Mouse (Mus musculus): ENCODE results near the gene Slc41a2.
"Not testable (repeated sequence)": the region's sequence is repeated elsewhere in the genome, so short reads cannot be mapped to it uniquely, and the experiment has no call there.

Gene Slc41a2

DNA sequence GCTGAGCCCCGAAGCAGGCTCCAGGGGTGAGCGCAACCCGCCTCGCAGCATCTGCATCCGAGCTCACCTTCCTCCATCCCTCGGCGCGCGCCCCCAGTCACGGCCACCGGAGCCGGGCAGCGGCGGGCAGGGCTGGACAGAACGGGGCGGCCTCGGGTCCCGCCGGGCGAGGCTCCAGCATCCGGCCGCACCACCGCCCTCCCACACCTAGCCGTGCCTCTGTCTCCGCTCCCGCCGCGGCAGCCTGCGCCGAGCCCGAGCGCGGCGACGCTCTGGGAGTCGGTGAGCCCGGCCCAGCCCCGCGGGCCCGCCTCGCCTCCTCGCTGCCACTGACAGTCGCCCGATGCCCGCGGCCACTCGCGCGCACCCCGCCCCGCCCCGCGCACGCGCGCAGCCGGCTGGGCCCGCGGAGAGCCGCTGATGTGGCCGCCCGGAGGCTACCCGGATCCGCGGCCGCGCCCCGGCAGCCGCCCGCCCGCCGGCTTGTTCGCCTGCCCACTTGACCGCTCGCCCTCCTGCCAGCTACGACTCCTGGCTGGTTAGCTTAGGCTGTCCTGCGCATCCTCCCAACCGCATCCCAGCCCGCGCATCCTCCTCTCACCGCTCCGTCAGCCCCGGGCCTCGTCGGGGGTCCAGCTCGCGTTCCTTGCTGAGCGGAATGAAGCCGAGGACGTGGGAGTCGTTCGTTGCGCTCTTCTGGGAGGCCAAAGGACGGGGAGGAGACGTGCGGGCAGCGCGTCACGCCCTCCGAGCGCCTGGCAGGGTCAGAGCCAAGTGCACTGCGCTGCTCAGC lies at the start of gene Slc41a2:
Gene Slc41a2, minus strand, starts transcription at position 724 of the 793 bp plus-strand sequence.
- DNase-seq (ENCODE audit: low read depth, low spot score) = peak; percentile 27

DNA sequence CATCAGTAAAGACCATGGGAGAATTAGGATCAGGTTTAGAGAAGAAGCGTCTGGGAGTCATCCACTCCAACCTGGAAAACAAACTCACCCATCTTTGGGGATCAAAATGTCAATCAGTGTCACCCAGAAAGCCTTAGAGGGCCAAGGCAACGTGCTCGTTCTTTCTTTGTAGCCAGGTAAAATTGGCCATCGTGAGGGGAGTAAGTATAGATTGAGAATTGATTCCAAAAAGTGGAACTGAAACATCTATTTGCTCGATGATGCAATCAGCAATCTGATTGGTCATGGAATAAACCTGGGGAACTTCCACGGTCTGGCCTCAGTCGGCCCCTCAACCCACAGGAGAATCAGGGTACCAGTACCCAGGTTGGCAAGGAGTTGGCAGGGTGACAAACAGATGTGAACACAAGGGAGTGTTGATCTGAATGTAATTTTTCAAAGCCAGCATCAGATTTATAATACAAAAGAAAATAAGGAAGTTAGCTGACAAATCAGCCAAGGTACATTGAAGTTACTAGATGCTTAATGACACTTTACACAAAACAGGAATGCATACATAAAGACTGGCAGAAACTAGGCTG lies 47.7 kb upstream of the Slc41a2 start:
- DNase-seq (ENCODE audit: low read depth, low spot score) = no peak

DNA sequence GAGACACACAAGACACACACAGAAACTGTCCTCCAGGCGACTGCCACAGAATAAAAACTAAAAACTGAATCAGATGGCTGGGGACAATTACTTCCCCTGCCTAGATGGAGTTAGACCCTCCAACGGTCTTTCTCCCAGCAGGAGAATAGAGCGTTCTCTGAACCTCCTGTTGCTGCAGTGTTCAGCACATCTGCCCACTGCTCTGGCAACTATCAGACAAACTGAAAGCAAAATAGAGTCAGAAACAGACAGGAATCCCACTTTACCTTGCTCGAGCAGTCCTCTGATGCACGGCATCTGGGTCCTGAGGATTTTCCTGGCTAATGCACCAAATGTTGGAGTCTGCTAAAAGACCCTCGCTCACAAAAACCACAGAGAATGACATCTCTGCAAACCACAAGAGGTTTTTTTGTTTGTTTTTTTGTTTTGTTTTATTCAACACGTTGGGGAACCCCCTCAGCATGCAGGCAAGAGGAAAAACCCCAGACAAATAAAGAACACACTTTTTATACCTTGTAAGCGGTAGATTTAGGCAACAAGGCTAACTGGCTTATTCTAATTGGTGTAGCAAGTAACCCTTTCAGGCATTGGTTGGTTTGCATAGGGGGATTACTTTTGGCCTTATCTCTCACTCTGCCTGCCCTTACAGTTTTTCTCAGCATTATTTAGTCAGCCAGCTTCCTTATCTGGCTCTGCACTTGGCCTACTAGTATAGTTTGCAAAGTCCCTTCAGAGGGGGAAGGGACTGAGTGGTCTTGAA lies 47.0 kb upstream of the Slc41a2 start:
- no peak for DNase-seq (ENCODE audit: low read depth, low spot score)

DNA sequence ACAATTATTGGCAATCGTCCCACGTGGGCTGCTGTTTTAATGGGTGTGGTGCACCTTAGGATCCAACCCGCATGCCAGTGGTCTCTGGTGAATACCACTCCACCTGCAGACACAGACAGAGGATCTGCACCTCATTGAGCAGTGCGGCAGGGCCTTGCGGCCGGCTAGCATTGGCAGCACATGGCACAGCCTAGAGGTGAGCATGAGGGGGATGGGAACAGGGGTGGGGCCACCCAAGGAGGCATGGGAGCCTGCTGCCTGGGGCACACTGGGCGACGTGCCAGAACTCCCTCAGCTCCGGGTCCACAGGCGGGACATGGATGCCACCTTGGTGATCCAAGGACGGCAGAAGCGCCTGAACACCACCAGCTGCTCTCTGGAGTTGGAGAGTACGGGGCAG lies 46.2 kb upstream of the Slc41a2 start:
- DNase-seq (ENCODE audit: low read depth, low spot score) = no peak

DNA sequence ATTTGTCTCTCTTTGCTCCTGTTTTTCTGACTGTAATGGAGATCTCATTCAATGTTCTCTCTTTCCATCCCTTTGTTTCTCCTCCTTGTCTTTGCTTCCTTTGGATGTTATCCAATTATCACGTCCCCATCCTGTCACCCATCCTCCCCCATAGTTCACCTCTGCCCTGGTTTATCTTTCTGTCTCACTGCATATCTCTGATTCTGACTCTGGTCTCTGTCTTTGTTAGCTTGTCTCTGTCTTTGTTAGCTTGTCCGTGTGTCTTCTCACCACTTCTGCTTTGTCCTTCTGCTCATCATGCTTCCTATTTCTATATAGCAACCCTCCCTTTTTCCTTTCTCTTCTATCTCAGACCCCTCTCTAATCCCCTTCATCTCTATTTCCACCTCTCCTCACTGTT lies 45.3 kb upstream of the Slc41a2 start:
- DNase-seq (ENCODE audit: low read depth, low spot score) = no peak

DNA sequence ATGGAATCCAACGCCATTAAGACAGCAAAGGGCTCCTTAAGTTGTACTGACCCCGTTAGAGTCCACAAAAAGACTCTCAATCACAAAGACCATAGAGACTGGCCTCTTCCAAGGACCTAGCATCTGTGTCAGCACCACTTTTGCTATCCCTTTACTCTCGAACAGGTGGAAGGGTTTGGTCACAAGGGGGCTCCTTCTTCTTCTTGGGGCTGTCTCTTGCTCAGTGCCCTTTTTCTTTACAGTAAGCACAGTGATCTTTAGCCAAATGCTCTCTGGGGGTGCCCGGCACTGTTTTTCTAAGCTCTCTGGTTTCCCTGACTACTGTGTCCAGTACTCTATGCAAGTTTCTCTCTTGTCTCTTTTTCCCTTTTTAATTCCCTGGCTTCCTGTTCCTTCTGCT lies 44.8 kb upstream of the Slc41a2 start:
- DNase-seq (ENCODE audit: low read depth, low spot score) = no peak

DNA sequence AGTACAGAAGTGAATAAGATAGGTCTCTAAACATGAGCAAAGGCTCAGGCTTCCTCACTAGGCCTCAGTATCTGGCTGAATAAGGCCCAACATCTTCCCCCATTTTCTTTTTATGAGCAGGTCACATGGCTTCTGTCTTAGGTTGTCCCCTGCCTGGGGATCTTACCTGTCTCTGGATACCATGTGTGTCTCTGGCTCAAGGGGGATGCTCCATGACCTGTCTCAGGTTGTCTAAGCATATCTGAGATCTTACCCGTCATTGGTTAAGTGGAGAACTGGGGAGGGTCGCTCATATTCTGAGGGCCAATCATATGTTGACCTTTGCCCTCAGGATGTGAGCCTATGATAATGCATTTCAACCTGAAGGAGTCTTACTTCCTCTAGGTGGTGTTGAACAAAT lies 42.8 kb upstream of the Slc41a2 start:
- DNase-seq (ENCODE audit: low read depth, low spot score) = no peak

DNA sequence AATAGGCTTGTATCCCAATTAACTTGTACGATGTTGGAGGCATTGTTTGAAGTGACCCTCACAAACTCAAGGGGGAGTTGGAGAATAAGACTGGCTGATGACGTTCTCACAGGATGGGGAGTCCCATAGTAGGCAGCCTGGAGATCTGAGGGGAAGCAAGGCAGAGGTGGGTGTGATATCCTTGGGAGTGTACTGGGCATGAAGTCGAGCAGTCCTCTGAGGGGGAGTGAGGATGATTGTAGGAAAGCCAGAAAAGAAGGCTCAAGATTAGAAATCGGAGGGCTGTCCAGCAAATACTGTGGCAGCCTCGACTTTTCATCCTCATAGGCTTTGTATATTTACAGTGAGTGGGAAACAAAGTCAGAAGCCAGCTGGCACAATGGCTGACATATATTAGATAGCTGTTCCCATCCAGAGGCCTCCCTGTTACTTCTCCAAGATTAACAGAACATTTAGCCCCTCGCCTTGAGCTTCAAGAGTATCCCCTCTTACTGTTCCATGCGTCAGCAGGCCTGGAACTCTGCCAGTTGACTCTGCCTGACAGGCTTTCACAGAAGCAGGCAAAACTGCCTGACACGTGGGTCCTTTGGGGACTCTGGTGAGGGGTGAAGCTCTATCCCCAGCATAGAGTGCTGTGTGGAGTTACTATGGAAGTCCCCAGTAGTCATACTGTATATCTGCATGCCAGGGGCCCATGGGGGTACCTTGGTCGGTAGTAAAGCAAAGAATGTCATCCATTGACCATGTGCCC lies 40.6 kb upstream of the Slc41a2 start:
- no peak for DNase-seq (ENCODE audit: low read depth, low spot score)

DNA sequence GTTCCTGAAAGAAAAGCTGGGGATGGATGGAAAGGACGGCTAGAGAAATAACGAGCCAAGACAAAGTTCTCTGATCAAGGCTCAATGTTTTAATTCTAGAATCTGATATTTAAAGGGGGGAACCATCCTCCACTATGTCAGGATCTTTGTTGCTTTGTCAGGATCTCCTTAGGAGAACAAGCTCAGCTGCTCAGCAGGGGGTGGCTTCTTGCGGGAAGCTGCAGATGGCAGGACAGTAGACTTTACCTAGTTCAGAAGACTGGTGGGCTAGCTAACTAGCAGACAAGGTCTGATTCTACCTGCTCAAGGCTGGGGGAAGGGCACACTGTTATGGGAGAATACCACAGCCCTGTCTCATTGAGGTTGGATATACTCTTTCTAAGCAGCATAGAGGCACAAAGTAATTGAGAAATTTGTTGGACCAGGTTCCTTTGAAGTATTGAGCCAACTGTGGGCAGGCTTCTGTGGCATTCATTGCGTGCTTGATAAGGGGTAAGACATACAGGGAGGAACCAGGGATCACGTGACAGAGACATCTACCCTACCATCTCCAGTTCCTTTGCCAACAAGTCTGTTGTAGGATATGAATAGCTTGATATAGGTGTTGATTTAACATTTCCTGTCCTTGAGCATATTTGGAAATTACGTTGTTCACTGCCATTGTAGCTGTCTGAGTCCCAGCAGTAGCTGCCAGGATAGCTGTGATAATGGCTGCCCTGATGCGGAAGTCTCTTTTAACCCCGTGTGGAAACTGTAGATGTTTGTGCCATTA lies 39.4 kb upstream of the Slc41a2 start:
- no peak for DNase-seq (ENCODE audit: low read depth, low spot score)

DNA sequence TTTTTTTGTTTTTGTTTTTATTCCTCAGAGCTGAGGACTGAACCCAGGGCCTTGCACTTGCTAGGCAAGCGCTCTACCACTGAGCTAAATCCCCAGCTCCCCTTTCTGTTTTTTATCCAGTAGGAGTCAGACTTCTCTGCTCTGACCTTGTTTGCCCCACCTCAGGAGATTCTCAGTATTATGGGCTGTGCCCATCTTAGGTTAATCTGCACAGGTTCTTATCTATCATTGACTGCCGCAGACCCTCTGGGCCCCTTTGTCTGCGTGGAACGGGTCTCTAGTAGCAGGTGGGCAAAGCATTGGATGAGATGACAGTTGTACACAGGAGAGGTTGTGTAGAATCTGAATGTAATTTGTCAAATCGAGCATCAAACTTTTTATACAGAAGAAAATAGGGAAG lies 37.8 kb upstream of the Slc41a2 start:
- not testable (repeated sequence) for DNase-seq (ENCODE audit: low read depth, low spot score)

DNA sequence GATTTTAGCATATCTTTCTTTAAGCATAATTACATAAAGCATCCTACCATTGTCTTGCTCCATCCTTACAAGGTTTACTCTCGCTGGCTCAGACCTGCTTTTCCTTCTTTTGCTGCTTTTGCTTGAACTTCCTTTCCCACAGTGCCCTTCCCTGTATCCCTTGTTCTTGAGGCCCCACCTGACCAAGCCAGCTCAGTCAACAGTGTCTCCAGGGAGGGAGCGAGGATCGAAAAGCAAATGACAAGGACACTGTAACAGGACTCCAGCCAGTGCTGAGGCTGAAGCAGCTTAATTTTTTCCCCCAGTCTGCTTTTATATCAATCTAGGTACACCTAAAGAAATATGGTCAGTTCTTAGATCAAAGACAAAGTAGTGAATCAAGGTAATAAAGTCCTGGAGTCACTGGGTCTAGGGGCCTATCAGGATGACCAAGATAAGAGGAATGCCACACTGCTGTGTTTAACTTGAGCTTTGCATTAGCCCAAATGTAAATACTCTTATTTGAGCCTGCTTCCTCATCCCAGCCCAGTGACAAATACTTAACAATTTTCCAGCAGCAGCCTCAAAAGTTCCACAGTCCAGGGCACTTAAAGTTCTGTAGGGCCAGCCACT lies 36.5 kb upstream of the Slc41a2 start:
- no peak for DNase-seq (ENCODE audit: low read depth, low spot score)

DNA sequence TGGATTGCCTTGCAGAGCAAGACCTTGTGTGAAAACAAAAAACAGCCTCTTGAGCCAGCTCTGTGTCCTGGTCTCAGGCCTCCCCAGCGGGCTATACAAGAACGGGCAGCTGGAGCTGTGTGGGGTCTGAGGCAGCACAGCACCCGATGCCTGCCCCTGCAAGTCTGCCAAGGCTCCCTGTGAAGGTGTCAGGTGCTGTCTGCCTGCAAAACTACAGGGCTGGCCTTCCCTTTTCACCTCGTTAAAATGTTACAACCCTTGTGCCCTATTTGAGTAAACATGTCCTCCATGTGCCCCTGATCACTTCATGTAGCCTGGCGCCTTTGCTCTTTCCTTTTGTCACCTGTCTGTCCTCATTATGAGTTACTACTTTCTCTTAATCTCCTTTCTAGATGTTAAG lies 31.2 kb upstream of the Slc41a2 start:
- DNase-seq (ENCODE audit: low read depth, low spot score) = no peak

DNA sequence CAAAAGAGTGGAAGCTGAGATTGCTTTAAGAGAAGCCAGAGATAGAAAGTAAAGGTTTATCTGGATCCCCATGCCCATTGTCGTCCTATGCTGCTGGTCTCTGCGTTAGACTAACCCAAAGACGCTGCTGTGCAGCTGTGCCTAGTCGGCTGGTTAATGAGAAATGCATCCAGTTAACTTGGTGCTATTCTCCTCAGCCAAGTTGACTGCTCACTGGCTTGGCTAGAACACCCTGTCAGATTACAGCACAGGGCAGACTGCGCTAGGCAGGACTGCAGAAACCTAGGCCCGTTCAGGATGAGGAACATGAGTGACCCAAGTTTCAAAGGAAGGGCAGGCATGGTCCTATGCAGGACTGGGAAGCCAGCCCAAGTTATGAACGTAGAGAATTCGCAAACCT lies 25.8 kb upstream of the Slc41a2 start:
- DNase-seq (ENCODE audit: low read depth, low spot score) = no peak

DNA sequence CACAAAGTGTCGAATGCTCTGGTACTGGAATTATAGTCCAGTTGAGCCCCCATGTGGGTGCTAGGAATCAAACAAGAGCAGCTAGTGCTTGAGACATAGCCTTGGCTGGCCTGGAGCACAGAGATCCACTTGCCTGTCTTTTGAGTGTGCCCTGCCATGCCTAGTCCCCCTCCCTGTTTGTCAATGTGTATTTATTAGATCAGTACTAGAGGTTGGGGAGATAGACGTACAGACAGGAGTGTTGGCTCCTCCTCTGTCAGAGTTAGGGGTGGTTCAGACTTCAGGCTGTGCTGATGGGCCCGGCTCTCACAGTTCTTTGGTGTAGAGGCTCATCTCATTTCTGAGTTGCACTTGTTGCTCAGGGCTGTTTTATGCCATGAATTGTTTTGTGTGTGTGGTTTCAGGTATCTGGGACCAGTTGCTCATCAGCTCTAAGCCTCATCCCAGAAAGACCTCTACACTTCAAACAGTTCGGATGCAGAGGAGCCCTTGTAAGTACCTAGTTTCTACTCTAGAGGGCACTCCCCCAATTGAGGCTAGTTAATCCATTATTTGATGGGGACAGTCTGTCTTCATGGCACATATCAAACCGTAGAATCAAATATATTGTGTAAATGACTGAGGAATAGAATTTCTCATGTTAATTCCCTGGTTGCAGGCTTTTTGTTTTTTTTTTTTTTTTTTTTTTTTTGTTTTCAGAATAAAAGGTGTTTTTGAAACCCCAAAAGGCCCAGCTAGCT lies 24.1 kb upstream of the Slc41a2 start:
- peak; percentile 7 for DNase-seq (ENCODE audit: low read depth, low spot score)

DNA sequence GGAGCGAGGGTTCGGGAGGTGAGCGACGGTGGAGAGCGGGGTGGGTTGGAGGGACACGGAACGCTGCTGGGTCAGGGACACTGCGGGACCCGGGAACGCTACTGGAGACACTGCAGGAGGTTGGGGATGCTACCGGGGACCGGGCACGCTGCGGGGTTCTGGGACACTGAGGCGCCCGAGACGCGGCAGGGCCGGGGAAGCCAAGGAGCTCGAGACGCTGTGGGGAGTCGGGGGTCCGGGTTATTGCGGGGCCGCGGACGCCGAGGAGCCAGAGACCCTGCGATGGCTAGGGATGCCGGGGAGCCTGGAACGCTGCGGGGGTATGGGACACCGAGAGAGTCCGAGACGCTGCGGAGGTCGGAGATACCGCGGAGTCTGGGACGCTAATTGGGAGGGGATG lies 22.7 kb upstream of the Slc41a2 start:
- no peak for DNase-seq (ENCODE audit: low read depth, low spot score)

DNA sequence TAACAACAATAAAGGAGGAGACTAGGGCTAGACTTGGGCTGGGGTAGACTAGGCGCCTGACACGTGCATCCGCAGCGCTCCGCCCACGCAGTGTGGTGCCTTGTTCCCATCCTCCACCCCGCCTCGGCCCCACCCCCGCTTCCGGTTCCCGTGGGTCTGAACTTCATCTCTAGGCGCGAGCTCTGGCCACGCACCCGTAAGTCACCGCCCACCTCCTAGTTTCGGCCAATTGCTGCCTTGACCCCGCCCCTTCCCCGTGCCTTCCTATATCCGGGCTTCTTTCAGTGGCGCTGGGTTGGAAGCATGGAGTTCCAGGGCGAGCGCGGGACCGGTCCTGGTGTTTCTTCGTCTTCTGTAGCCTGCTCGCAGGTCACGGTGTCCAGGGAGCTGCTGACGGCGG lies 22.3 kb upstream of the Slc41a2 start, which contains the start of gene D10Wsu102e:
Gene D10Wsu102e, plus strand, starts transcription at position 266 of the 400 bp plus-strand sequence.
- peak; percentile 92 for DNase-seq (ENCODE audit: low read depth, low spot score)

DNA sequence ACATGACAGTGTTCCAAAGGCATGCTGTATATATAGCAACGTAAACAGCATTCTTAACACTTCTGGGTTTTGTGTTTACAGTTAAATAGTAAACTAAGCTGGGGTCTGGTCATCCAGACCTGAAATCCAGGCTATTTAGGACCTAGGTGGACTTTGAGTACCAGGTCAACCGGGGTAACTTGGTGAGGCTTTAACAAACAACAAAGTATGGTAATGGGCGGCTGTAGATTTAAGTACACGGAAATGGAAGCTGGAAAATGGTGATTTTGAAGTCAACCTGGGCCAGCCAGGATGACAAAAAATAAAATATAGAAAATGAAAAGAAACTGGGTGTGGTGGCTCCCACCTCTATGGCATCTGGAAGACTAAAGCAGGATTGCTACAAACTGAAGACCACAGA lies 21.8 kb upstream of the Slc41a2 start:
- no peak for DNase-seq (ENCODE audit: low read depth, low spot score)

DNA sequence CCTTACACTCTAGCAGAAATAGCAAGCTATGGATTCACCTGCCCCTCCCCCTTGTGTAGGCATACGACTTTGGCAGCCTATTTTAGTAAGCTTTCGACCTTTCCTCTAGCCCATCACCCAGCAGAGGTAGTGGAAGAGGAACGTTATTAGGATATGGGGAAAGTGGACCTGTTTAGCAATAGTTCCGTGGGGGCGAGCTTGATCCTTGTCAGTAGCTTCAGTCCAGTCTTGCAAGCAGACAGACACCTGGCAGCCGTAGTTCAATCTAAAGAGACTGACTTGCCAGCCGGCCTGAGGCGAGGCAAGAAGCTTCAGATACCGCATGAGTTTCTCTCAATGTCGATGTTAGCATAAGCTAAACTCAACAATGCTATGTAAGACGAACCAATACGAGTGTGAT lies 18.7 kb upstream of the Slc41a2 start:
- DNase-seq (ENCODE audit: low read depth, low spot score) = no peak

DNA sequence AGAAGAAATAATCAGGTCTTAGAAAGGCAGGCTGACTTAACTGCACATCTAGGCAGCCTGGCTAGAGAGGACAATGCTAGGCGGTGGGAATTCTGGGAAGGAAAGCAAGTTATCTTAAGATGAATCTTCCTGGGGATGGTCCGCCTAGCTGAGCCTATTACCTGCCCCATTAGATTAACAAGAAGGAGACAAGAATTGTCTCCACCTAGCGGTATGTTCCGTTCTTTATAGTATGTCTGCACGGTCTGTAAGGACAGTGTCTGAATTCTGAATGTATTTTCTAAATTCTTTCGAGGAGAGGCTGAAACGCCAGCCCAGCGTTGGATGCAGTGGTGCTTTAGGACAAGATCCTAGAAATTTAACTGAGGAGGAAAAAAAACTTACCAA lies 16.6 kb upstream of the Slc41a2 start:
- no peak for DNase-seq (ENCODE audit: low read depth, low spot score)

DNA sequence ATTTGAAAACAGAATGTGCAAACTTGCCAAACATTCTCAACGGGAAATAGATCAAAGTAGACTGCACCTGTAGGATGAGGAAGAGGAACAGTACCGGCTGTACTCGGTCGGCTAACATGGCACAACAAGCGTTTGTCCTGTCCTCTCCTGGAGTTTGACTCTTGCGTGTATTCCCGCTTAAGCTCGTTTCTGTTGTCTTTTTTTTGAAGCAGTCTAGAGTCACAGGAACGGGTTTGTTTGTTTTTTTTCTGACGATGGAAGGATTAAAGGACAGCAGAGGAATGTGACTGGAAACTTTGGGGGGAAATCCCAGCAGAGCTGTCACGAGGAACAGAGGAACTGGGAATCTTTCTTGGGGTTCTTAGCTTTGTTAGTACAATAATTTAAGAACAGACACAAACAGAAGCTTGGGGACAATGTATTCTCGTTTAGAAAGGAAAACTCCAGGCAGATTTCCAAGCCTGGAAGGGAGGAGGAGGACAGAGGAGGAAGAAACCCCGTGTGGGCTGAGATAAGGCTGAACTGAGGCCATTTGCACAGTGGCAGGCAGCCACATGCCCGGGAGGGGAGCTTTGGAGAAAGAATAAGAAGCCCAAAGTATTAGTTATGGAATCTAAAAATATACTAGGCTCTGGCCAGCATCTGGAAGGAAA lies 16.1 kb upstream of the Slc41a2 start:
- no peak for DNase-seq (ENCODE audit: low read depth, low spot score)
